Mouse (Mus musculus) small intestine, adult 2 months (tissue): Measurements from ENCODE around the gene Gm26558.

ENCODE experiments used
- CTCF ChIP-seq: fragments of 200-500 bp; IDR thresholded peaks from 2 replicates; pipeline ENCODE4 v1.5.1; 2012; ENCODE audit warnings: low read depth, mild to moderate bottlenecking, control low read depth, inconsistent platforms, low read length, moderate library complexity, mixed read lengths; ENCODE audit not compliant: insufficient replicate concordance, insufficient read length; ENCODE audit errors: extremely low read depth
- POLR2A ChIP-seq: fragments of 200-500 bp; IDR thresholded peaks from 2 replicates; pipeline ENCODE4 v1.6.1; 2012; ENCODE audit warnings: low read depth, mild to moderate bottlenecking, control low read depth, inconsistent platforms, low read length, moderate library complexity

GRCm38 (mm10) chr2:70663764-70664163 lies 1.9 kb upstream of the Gm26558 start:
- TF ChIP-seq POLR2A (no peak), CTCF (no peak)
